ENCODE assay signal across 21 mouse cellular contexts in genomic region chr6:31817640-31818039, GRCm38 (mm10).
DNase-seq lines count a peak whose midpoint lies in the region; TF ChIP-seq lines count a peak whose summit lies in the region.
"Had no signal": no experiment of that assay in that cellular context is flagged by ENCODE, and none has a peak within 500 bp of the region (broad histone marks: within the 10 kb centered on the region; RNA-seq: fewer than 3 reads in every experiment).

No protein-coding gene starts in this region.

- H3K9me3 ChIP-seq in CH12.LX (replicated peaks; ENCODE audit: low read length): no peaks in the 10 kb centered on the region
- no peaks in the 10 kb centered on the region for H3K9me3 ChIP-seq in ES-E14 (ENCODE audit: control insufficient read depth, insufficient read depth, low read depth, low read length)
- H3K9me3 ChIP-seq: G1E; heart, embryonic 10.5 days; heart, embryonic 13.5 days had no signal

- H3K79me2 ChIP-seq in CH12.LX (replicated peaks; ENCODE audit: control insufficient read depth, extremely low read depth, insufficient read depth, poor library complexity, severe bottlenecking): no peaks in the 10 kb centered on the region

- H3K4me1 ChIP-seq in CH12.LX (ENCODE audit: control insufficient read depth in 1 of 2, insufficient read depth in 2 of 2): no peaks in the 10 kb centered on the region
- no peaks in the 10 kb centered on the region for H3K4me1 ChIP-seq in ES-E14 (ENCODE audit: control insufficient read depth in 2 of 2, insufficient read depth in 2 of 2, low read length in 2 of 2, poor library complexity in 1 of 2)
- H3K4me1 ChIP-seq: heart, embryonic 10.5 days had no signal

- no peak overlapping the region for H3K4me3 ChIP-seq in CH12.LX (replicated peaks in 1 of 3; ENCODE audit: low read depth in 2 of 3, low read length in 2 of 3, poor library complexity in 1 of 3)
- H3K4me3 ChIP-seq in ES-E14 (ENCODE audit: insufficient read depth in 1 of 2, low read depth in 1 of 2, low read length in 2 of 2, poor library complexity in 1 of 2, severe bottlenecking in 1 of 2): no peak overlapping the region
- H3K4me3 ChIP-seq: gastrocnemius, adult 2 months; heart, adult 2 months; heart, embryonic 10.5 days; heart, embryonic 13.5 days had no signal

- TF ChIP-seq EP300 in CH12.LX (IDR thresholded peaks at IDR 0.05; ENCODE audit: low read length): no peak; the same call in 1 of the 2 replicates

- H3K9ac ChIP-seq in CH12.LX (ENCODE audit: insufficient read depth, low read depth) (no peak overlapping the region), ES-E14 (ENCODE audit: insufficient read depth, low read depth, low read length, poor library complexity, severe bottlenecking) (no peak overlapping the region)
- H3K9ac ChIP-seq: forebrain, postnatal 0 days; heart, embryonic 13.5 days; hindbrain, embryonic 14.5 days had no signal

- no peak for TF ChIP-seq CTCF in CH12.LX (conservative IDR thresholded peaks at IDR 0.05 in 1 of 2, IDR thresholded peaks at IDR 0.05 in 1 of 2; ENCODE audit: low read depth in 2 of 2, low read length in 2 of 2)

- no peak for DNase-seq in CH12.LX (ENCODE audit: extremely low read depth)
- no peak for DNase-seq in ES-E14 (ENCODE audit: low read depth, low spot score)
- peak; percentile 32 for DNase-seq in c-Kit-negative CD71-positive TER-119-positive erythroid progenitor cells, embryonic 14.5 days (ENCODE audit: low read depth, low spot score)
- DNase-seq in thymus, postnatal 10 days (ENCODE audit: low spot score in 2 of 2): no peak
- DNase-seq in left cerebral cortex, adult 11 months (ENCODE audit: low spot score): no peak
- no peak for DNase-seq in cerebellum, adult 11-12 months
- DNase-seq: adrenal gland, postnatal 10 days; adrenal gland, postnatal 36 days; cerebellum, adult 18-20 months; cerebellum, adult 9-10 months; forebrain, postnatal 0 days; gastrocnemius, adult 2 months; gastrocnemius, postnatal 14 days; heart, adult 2 months; heart, postnatal 14 days; heart, postnatal 4 days had no signal

- peaks cover 18% of the 10 kb centered on the region for H3K27me3 ChIP-seq in CH12.LX (replicated peaks)
- H3K27me3 ChIP-seq: heart, embryonic 13.5 days had no signal

- dilution Hi-C loops in CH12.LX (cut with MboI; ENCODE audit: extremely low pct_ligation_motif_present, extremely low pct_unique_long_range_greater_than_20kb, low sequenced_read_pairs): no loop called here

- H3K4me2 ChIP-seq in CH12.LX (ENCODE audit: insufficient read depth, low read depth, poor library complexity, severe bottlenecking): no peak overlapping the region
- H3K4me2 ChIP-seq: heart, embryonic 13.5 days; hindbrain, embryonic 14.5 days had no signal

- no peak for TF ChIP-seq POLR2A in CH12.LX (IDR thresholded peaks at IDR 0.05; ENCODE audit: low read depth, low read length)

- in situ Hi-C loops in CH12.LX (cut with MboI; ENCODE audit: low pct_ligation_motif_present, low pct_unique_long_range_greater_than_20kb, low sequenced_read_pairs): no loop called here
- in situ Hi-C loops in ES-E14 (cut with MboI; ENCODE audit: low sequenced_read_pairs in 2 of 2, unreplicated experiment in 2 of 2): no loop called here

- H3K36me3 ChIP-seq in CH12.LX (replicated peaks in 1 of 2; ENCODE audit: control insufficient read depth in 1 of 2, insufficient read depth in 1 of 2, low read length in 1 of 2): no peaks in the 10 kb centered on the region
- no peaks in the 10 kb centered on the region for H3K36me3 ChIP-seq in ES-E14 (ENCODE audit: control insufficient read depth, insufficient read depth, low read length, poor library complexity, severe bottlenecking)
- H3K36me3 ChIP-seq: G1E; heart, embryonic 10.5 days; heart, embryonic 13.5 days had no signal

- TF ChIP-seq RAD21 in CH12.LX (IDR thresholded peaks at IDR 0.05; ENCODE audit: low read depth, low read length): no peak

- no peak overlapping the region for H3K27ac ChIP-seq in CH12.LX (ENCODE audit: insufficient read depth, low read depth)
- H3K27ac ChIP-seq in ES-E14 (ENCODE audit: insufficient read depth, low read depth, low read length, poor library complexity, severe bottlenecking): no peak overlapping the region
- H3K27ac ChIP-seq: gastrocnemius, adult 2 months; heart, adult 2 months; heart, embryonic 10.5 days; heart, embryonic 13.5 days; hindbrain, postnatal 0 days had no signal

TF ChIP-seq in CH12.LX, 34 proteins besides CTCF, POLR2A, EP300 and RAD21:
- TF ChIP-seq TCF12 (IDR thresholded peaks at IDR 0.05; ENCODE audit: low read depth, low read length) (no peak), MAFK (IDR thresholded peaks at IDR 0.05; ENCODE audit: insufficient replicate concordance, low read length) (peak; percentile 100)
TF ChIP-seq in CH12.LX: peak in this region for 1.

TF ChIP-seq in ES-E14, 5 proteins besides CTCF, POLR2A, EP300 and RAD21:
- TF ChIP-seq ZC3H11A (IDR thresholded peaks at IDR 0.05; ENCODE audit: borderline replicate concordance, low read depth, low read length): no peak
- no peak for TF ChIP-seq HCFC1 (IDR thresholded peaks at IDR 0.05; ENCODE audit: borderline replicate concordance, insufficient read depth, low read length)
- TF ChIP-seq MAFK (IDR thresholded peaks at IDR 0.05; ENCODE audit: insufficient read depth, low read depth, low read length): peak; percentile 100
- no peak for TF ChIP-seq CHD2 (IDR thresholded peaks at IDR 0.05; ENCODE audit: low read depth, low read length)
